27 mouse cellular contexts compared by ENCODE assay signal in the genomic region with DNA sequence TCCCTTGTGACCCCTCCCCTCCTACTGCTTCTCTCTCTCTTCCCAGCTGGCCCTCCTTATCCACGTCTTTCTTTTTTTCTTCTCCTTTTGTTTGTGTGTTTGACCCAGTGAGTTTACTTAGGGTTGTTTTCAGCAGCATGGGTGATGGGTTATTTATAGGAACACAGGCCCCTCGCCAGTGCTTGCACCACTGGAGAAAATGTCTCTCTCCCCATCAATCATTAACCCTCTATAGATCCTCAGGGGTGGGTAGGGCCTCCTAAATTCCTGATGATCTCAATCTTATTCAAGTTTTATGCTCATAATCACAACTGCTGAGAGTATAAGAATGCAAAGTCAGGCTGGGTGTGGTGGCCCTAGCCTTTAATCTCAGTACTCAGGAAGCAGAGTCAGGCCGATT. TPM values are rescaled to one million over a fixed set of nuclear protein-coding genes. Genes with fewer than 3 reads are reported as not detected.
DNase-seq lines count a peak whose midpoint lies in the region; ATAC-seq and TF ChIP-seq lines count a peak whose summit lies in the region.
"Had no signal": no experiment of that assay in that cellular context is flagged by ENCODE, and none has a peak within 500 bp of the region (broad histone marks: within the 10 kb centered on the region; RNA-seq: fewer than 3 reads in every experiment).

No protein-coding gene starts in this region.

- no peak overlapping the region for H3K9ac ChIP-seq in lung, embryonic 16.5 days (ENCODE audit: low read length)
- H3K9ac ChIP-seq in ES-E14 (ENCODE audit: insufficient read depth, low read depth, low read length, poor library complexity, severe bottlenecking) = no peak overlapping the region
- no peak overlapping the region for H3K9ac ChIP-seq in intestine, embryonic 15.5 days
- H3K9ac ChIP-seq: forebrain, embryonic 12.5 days; forebrain, postnatal 0 days; hindbrain, embryonic 14.5 days; limb, embryonic 15.5 days; liver, embryonic 14.5 days; midbrain, embryonic 12.5 days; neural tube, embryonic 12.5 days had no signal

- H3K9me3 ChIP-seq in lung, embryonic 16.5 days (ENCODE audit: control insufficient read depth, low read length) = no peaks in the 10 kb centered on the region
- H3K9me3 ChIP-seq in ES-E14 (ENCODE audit: control insufficient read depth, insufficient read depth, low read depth, low read length) = no peaks in the 10 kb centered on the region
- H3K9me3 ChIP-seq in intestine, embryonic 15.5 days = no peaks in the 10 kb centered on the region
- H3K9me3 ChIP-seq: forebrain, embryonic 12.5 days; limb, embryonic 10.5 days; limb, embryonic 15.5 days; megakaryocyte, embryonic 14.5 days; midbrain, embryonic 12.5 days; neural tube, embryonic 12.5 days had no signal

- H3K27ac ChIP-seq in lung, embryonic 16.5 days (ENCODE audit: low read length) = no peak overlapping the region
- peak overlapping the region; percentile 61; the same call in 1 of the 2 replicates for H3K27ac ChIP-seq in ES-E14 (ENCODE audit: insufficient read depth, low read depth, low read length, poor library complexity, severe bottlenecking)
- H3K27ac ChIP-seq in intestine, embryonic 15.5 days = no peak overlapping the region
- H3K27ac ChIP-seq: forebrain, embryonic 12.5 days; hindbrain, embryonic 14.5 days; kidney, postnatal 0 days; limb, embryonic 10.5 days; limb, embryonic 15.5 days; liver, embryonic 14.5 days; midbrain, embryonic 12.5 days; neural tube, embryonic 12.5 days had no signal

- 48% methylated on average over 3 of the region's 3 CpGs for WGBS in lung, embryonic 16.5 days
- WGBS in intestine, embryonic 15.5 days = 43% methylated on average over 3 of the region's 3 CpGs

- no peaks in the 10 kb centered on the region for H3K36me3 ChIP-seq in lung, embryonic 16.5 days (ENCODE audit: control insufficient read depth, insufficient read depth, low read length)
- no peaks in the 10 kb centered on the region for H3K36me3 ChIP-seq in ES-E14 (ENCODE audit: control insufficient read depth, insufficient read depth, low read length, poor library complexity, severe bottlenecking)
- H3K36me3 ChIP-seq in intestine, embryonic 15.5 days = no peaks in the 10 kb centered on the region
- H3K36me3 ChIP-seq: forebrain, embryonic 12.5 days; limb, embryonic 10.5 days; limb, embryonic 15.5 days; midbrain, embryonic 12.5 days; neural tube, embryonic 12.5 days had no signal

- peak; percentile 40 for ATAC-seq in lung, embryonic 16.5 days (ENCODE audit: low read depth)
- 0 out of 2 replicates have a peak, but pooled peaks have one; percentile 1 for ATAC-seq in intestine, embryonic 15.5 days
- ATAC-seq: forebrain, postnatal 0 days; inflammation-experienced regulatory T-cells, adult 6 months had no signal

- H3K4me1 ChIP-seq in lung, embryonic 16.5 days (replicated peaks; ENCODE audit: control insufficient read depth, insufficient read depth, low read length) = peaks cover 19% of the 10 kb centered on the region
- H3K4me1 ChIP-seq in ES-E14 (ENCODE audit: control insufficient read depth in 2 of 2, insufficient read depth in 2 of 2, low read length in 2 of 2, poor library complexity in 1 of 2) = peaks cover 16 to 25% of the 10 kb centered on the region in 2 experiments
- peaks cover 21% of the 10 kb centered on the region for H3K4me1 ChIP-seq in intestine, embryonic 15.5 days (replicated peaks)

- DNase-seq in lung, postnatal 14 days = no peak
- DNase-seq in ES-E14 (ENCODE audit: low read depth, low spot score) = no peak
- no peak for DNase-seq in thymus, adult 18-20 months
- no peak for DNase-seq in retina, embryonic 14.5 days (ENCODE audit: low spot score)
- DNase-seq: adrenal gland, adult 8-10 months; B cell, adult 2 months; cerebellum, adult 2 months; cerebellum, postnatal 14 days; forebrain, postnatal 0 days; gastrocnemius, postnatal 25 days; heart, postnatal 4 days; kidney, adult 8-10 months; kidney, postnatal 4 days had no signal

- H3K4me3 ChIP-seq in lung, embryonic 16.5 days (ENCODE audit: low read length) = no peak overlapping the region
- H3K4me3 ChIP-seq in ES-E14 (ENCODE audit: insufficient read depth in 1 of 2, low read depth in 1 of 2, low read length in 2 of 2, poor library complexity in 1 of 2, severe bottlenecking in 1 of 2) = no peak overlapping the region
- no peak overlapping the region for H3K4me3 ChIP-seq in intestine, embryonic 15.5 days (replicated peaks)
- H3K4me3 ChIP-seq: forebrain, embryonic 12.5 days; limb, embryonic 10.5 days; limb, embryonic 15.5 days; megakaryocyte, embryonic 14.5 days; midbrain, embryonic 12.5 days; myocyte; neural tube, embryonic 12.5 days had no signal

- in situ Hi-C loops in ES-E14 (cut with MboI; ENCODE audit: low sequenced_read_pairs in 2 of 2, unreplicated experiment in 2 of 2) = no loop called here

- no peaks in the 10 kb centered on the region for H3K27me3 ChIP-seq in lung, embryonic 16.5 days (ENCODE audit: control insufficient read depth, insufficient read depth, low read depth, low read length)
- no peaks in the 10 kb centered on the region for H3K27me3 ChIP-seq in intestine, embryonic 15.5 days (replicated peaks)
- H3K27me3 ChIP-seq: forebrain, embryonic 12.5 days; limb, embryonic 15.5 days; megakaryocyte, embryonic 14.5 days; midbrain, embryonic 12.5 days; neural tube, embryonic 12.5 days had no signal

- H3K4me2 ChIP-seq in lung, embryonic 16.5 days (ENCODE audit: low read depth, low read length) = no peak overlapping the region
- H3K4me2 ChIP-seq in intestine, embryonic 15.5 days (replicated peaks) = no peak overlapping the region
- H3K4me2 ChIP-seq: forebrain, embryonic 12.5 days; heart, embryonic 11.5 days; hindbrain, embryonic 14.5 days; limb, embryonic 15.5 days; midbrain, embryonic 12.5 days; neural tube, embryonic 12.5 days had no signal

TF ChIP-seq in ES-E14, 5 proteins besides CTCF, POLR2A, EP300 and RAD21:
- TF ChIP-seq ZC3H11A (IDR thresholded peaks at IDR 0.05; ENCODE audit: borderline replicate concordance, low read depth, low read length) (no peak), HCFC1 (IDR thresholded peaks at IDR 0.05; ENCODE audit: borderline replicate concordance, insufficient read depth, low read length) (no peak), CHD2 (IDR thresholded peaks at IDR 0.05; ENCODE audit: low read depth, low read length) (no peak), ZNF384 (IDR thresholded peaks at IDR 0.05; ENCODE audit: low read depth, low read length) (no peak)

RNA-seq across cellular contexts. Expression of a gene that starts 38.8 kb away (rescaled TPM):
- polyA plus RNA-seq in lung, embryonic 16.5 days (2015; fragmentation: Nextera tagmentation; extraction: Ambion mirVana) = 55.8 and 65.8 TPM in 2 replicates
- total RNA-seq in ES-E14 (2012; rRNA removed) = 186 and 206 TPM in 2 replicates
- 134 and 141 TPM in 2 replicates for polyA plus RNA-seq in intestine, embryonic 15.5 days (2015; fragmentation: Nextera tagmentation; extraction: Ambion mirVana)

RNA-seq across cellular contexts. Expression of a gene that starts 38.9 kb away (rescaled TPM):
- 9.3 and 10.5 TPM in 2 replicates for polyA plus RNA-seq in lung, embryonic 16.5 days (2015; fragmentation: Nextera tagmentation; extraction: Ambion mirVana)
- 21.9 and 25.8 TPM in 2 replicates for total RNA-seq in ES-E14 (2012; rRNA removed)
- 11.6 and 11.8 TPM in 2 replicates for polyA plus RNA-seq in intestine, embryonic 15.5 days (2015; fragmentation: Nextera tagmentation; extraction: Ambion mirVana)

RNA-seq across cellular contexts. Expression of a gene that starts 41.9 kb away (rescaled TPM):
- polyA plus RNA-seq in lung, embryonic 16.5 days (2015; fragmentation: Nextera tagmentation; extraction: Ambion mirVana) = 7.9 and 9.0 TPM in 2 replicates
- 66.5 and 68.0 TPM in 2 replicates for total RNA-seq in ES-E14 (2012; rRNA removed)
- 35.6 and 44.9 TPM in 2 replicates for polyA plus RNA-seq in intestine, embryonic 15.5 days (2015; fragmentation: Nextera tagmentation; extraction: Ambion mirVana)

RNA-seq across cellular contexts. Expression of a gene that starts 53.8 kb away (rescaled TPM):
- polyA plus RNA-seq in lung, embryonic 16.5 days (2015; fragmentation: Nextera tagmentation; extraction: Ambion mirVana) = 3,082 and 3,189 TPM in 2 replicates
- total RNA-seq in ES-E14 (2012; rRNA removed) = 1,350 and 1,664 TPM in 2 replicates
- 2,561 and 2,687 TPM in 2 replicates for polyA plus RNA-seq in intestine, embryonic 15.5 days (2015; fragmentation: Nextera tagmentation; extraction: Ambion mirVana)
